Mouse (Mus musculus) kidney, embryonic 15.5 days (tissue): ENCODE results near the gene Ildr2. TPM values are rescaled to one million over a fixed set of nuclear protein-coding genes. Genes with fewer than 3 reads are reported as not detected.
A peak's percentile ranks its signal among the peaks of the same experiment; 100 is the strongest.

Source experiments
- ATAC-seq: fragments of 200-750 bp; cut with Nextera tagmentation; replicated peaks from 2 replicates; pipeline ENCODE4 v1.8.0; 2017; ENCODE audit warnings: moderate TSS enrichment; ENCODE audit not compliant: low FRiP score
- H3K27ac ChIP-seq: fragments of 300-500 bp; sonication (generic); 2 replicates; pipeline ENCODE4 v1.5.1; 2015; ENCODE audit warnings: mild to moderate bottlenecking, inconsistent platforms
- H3K27me3 ChIP-seq: fragments of 300-500 bp; sonication (generic); 2 replicates; pipeline ENCODE4 v1.6.1; 2015; ENCODE audit warnings: inconsistent platforms
- H3K36me3 ChIP-seq: fragments of 300-500 bp; sonication (generic); 2 replicates; pipeline ENCODE4 v1.6.1; 2015; ENCODE audit warnings: inconsistent platforms
- H3K4me1 ChIP-seq: fragments of 300-500 bp; sonication (generic); 2 replicates; pipeline ENCODE4 v1.6.1; 2015; ENCODE audit warnings: inconsistent platforms
- H3K4me2 ChIP-seq: fragments of 300-500 bp; sonication (generic); 2 replicates; pipeline ENCODE4 v1.6.1; 2015; ENCODE audit warnings: moderate library complexity, mild to moderate bottlenecking, inconsistent platforms
- H3K4me3 ChIP-seq: fragments of 300-500 bp; sonication (generic); replicated peaks from 2 replicates; pipeline ENCODE4 v1.5.1; 2015; ENCODE audit warnings: mild to moderate bottlenecking, inconsistent platforms
- H3K9ac ChIP-seq: fragments of 300-500 bp; sonication (generic); 2 replicates; pipeline ENCODE4 v1.6.1; 2015; ENCODE audit warnings: mild to moderate bottlenecking, inconsistent platforms
- H3K9me3 ChIP-seq: fragments of 300-500 bp; sonication (generic); replicated peaks from 2 replicates; pipeline ENCODE4 v1.6.1; 2016; ENCODE audit warnings: inconsistent platforms
- WGBS: fragments of 180-500 bp; shearing (Covaris S2); methylation state at CpG from one replicate; pipeline ENCODE4 v1.1.7; 2015; ENCODE audit warnings: mixed read lengths; 5-methylcytosine and 5-hydroxymethylcytosine counted together
- polyA plus RNA-seq: library from polyadenylated mRNA; unstranded; fragments of >200 nt; fragmentation: Nextera tagmentation; extraction: Ambion mirVana; gene quantifications from 2 replicates; pipeline ENCODE4 v1.2.1, GENCODE M21; 2015

Ildr2 gene
- polyA plus RNA-seq, 1 experiment from 2014 or later: 1.7 TPM

- H3K27ac ChIP-seq: peak overlapping the region; percentile 65
- H3K4me2 ChIP-seq: no peak overlapping the region
- H3K4me3 ChIP-seq: no peak overlapping the region
- no peaks in the 10 kb centered on the region for H3K36me3 ChIP-seq
- no peaks in the 10 kb centered on the region for H3K4me1 ChIP-seq
- H3K9ac ChIP-seq: no peak overlapping the region
- H3K9me3 ChIP-seq: no peaks in the 10 kb centered on the region
- peak; percentile 66 for ATAC-seq
- H3K27me3 ChIP-seq: no peaks in the 10 kb centered on the region
- 78% methylated on average over 7 of the region's 7 CpGs for WGBS
Measured at GRCm38 (mm10) chr1:166266001-166266705, 12.2 kb downstream of the Ildr2 start.

GRCm38 (mm10) chr1:166266918-166267317 lies 13.0 kb downstream of the Ildr2 start:
- 87% methylated on average over 9 of the region's 9 CpGs for WGBS
- H3K27ac ChIP-seq: no peak overlapping the region
- no peak for ATAC-seq
- H3K4me2 ChIP-seq: no peak overlapping the region
- no peaks in the 10 kb centered on the region for H3K9me3 ChIP-seq
- H3K9ac ChIP-seq: no peak overlapping the region
- no peaks in the 10 kb centered on the region for H3K36me3 ChIP-seq
- H3K4me3 ChIP-seq: no peak overlapping the region
- no peaks in the 10 kb centered on the region for H3K27me3 ChIP-seq
- no peaks in the 10 kb centered on the region for H3K4me1 ChIP-seq

GRCm38 (mm10) chr1:166268218-166268617 lies 14.3 kb downstream of the Ildr2 start:
- no peak overlapping the region for H3K4me3 ChIP-seq
- ATAC-seq: no peak

GRCm38 (mm10) chr1:166278786-166279185 lies 24.8 kb downstream of the Ildr2 start:
- WGBS: 45% methylated on average over 2 of the region's 2 CpGs
- ATAC-seq: no peak
- H3K9ac ChIP-seq: no peak overlapping the region
- no peak overlapping the region for H3K27ac ChIP-seq
- no peaks in the 10 kb centered on the region for H3K9me3 ChIP-seq
- peaks cover 29% of the 10 kb centered on the region for H3K4me1 ChIP-seq
- H3K36me3 ChIP-seq: no peaks in the 10 kb centered on the region
- no peaks in the 10 kb centered on the region for H3K27me3 ChIP-seq
- no peak overlapping the region for H3K4me3 ChIP-seq
- no peak overlapping the region for H3K4me2 ChIP-seq

More at GRCm38 (mm10) chr1:166268218-166268617, 14.3 kb downstream of the Ildr2 start:
- Histone ChIP-seq H3K27me3 (no peaks in the 10 kb centered on the region), H3K27ac (no peak overlapping the region), H3K4me2 (no peak overlapping the region), H3K4me1 (no peaks in the 10 kb centered on the region), H3K9ac (no peak overlapping the region), H3K9me3 (no peaks in the 10 kb centered on the region), H3K36me3 (no peaks in the 10 kb centered on the region)
- WGBS: 93% methylated on average over 5 of the region's 5 CpGs

GRCm38 (mm10) chr1:166279580-166280206 lies 25.8 kb downstream of the Ildr2 start:
- ATAC-seq: no peak
- Histone ChIP-seq H3K4me3 (no peak overlapping the region), H3K9me3 (no peaks in the 10 kb centered on the region), H3K9ac (no peak overlapping the region), H3K27ac (no peak overlapping the region), H3K4me1 (peaks cover 29% of the 10 kb centered on the region), H3K27me3 (no peaks in the 10 kb centered on the region; the same call in 1 of the 2 replicates), H3K36me3 (no peaks in the 10 kb centered on the region), H3K4me2 (no peak overlapping the region)
- 54% methylated on average over 9 of the region's 9 CpGs for WGBS

GRCm38 (mm10) chr1:166280566-166280965 lies 26.6 kb downstream of the Ildr2 start:
- H3K27me3 ChIP-seq: peaks cover 4% of the 10 kb centered on the region; the same call in 1 of the 2 replicates
- H3K9me3 ChIP-seq: no peaks in the 10 kb centered on the region
- ATAC-seq: no peak
- H3K4me2 ChIP-seq: no peak overlapping the region
- 21% methylated on average over 1 of the region's 1 CpGs for WGBS
- H3K9ac ChIP-seq: no peak overlapping the region
- H3K4me3 ChIP-seq: no peak overlapping the region
- no peaks in the 10 kb centered on the region for H3K36me3 ChIP-seq
- H3K27ac ChIP-seq: no peak overlapping the region
- H3K4me1 ChIP-seq: peaks cover 29% of the 10 kb centered on the region

GRCm38 (mm10) chr1:166281287-166281686 lies 27.3 kb downstream of the Ildr2 start:
- Histone ChIP-seq H3K36me3 (no peaks in the 10 kb centered on the region), H3K4me2 (no peak overlapping the region), H3K4me1 (peaks cover 29% of the 10 kb centered on the region), H3K9me3 (no peaks in the 10 kb centered on the region), H3K4me3 (no peak overlapping the region), H3K27ac (no peak overlapping the region), H3K9ac (no peak overlapping the region), H3K27me3 (peaks cover 4% of the 10 kb centered on the region; the same call in 1 of the 2 replicates)
- 54% methylated on average over 1 of the region's 1 CpGs for WGBS
- no peak for ATAC-seq

GRCm38 (mm10) chr1:166281836-166282235 lies 27.9 kb downstream of the Ildr2 start:
- no peaks in the 10 kb centered on the region for H3K36me3 ChIP-seq
- WGBS: 58% methylated on average over 3 of the region's 3 CpGs
- no peak overlapping the region for H3K27ac ChIP-seq
- H3K27me3 ChIP-seq: peaks cover 4% of the 10 kb centered on the region; the same call in 1 of the 2 replicates
- ATAC-seq: no peak
- H3K4me1 ChIP-seq: peaks cover 29% of the 10 kb centered on the region
- no peak overlapping the region for H3K9ac ChIP-seq
- H3K4me3 ChIP-seq: no peak overlapping the region
- H3K9me3 ChIP-seq: no peaks in the 10 kb centered on the region
- no peak overlapping the region for H3K4me2 ChIP-seq

- Histone ChIP-seq H3K9ac (no peak overlapping the region), H3K4me1 (peaks cover 29% of the 10 kb centered on the region), H3K4me2 (peak overlapping the region; percentile 62), H3K4me3 (peak overlapping the region; percentile 30), H3K27ac (no peak overlapping the region), H3K27me3 (peaks cover 4% of the 10 kb centered on the region; the same call in 1 of the 2 replicates), H3K9me3 (no peaks in the 10 kb centered on the region), H3K36me3 (no peaks in the 10 kb centered on the region)
- 5% methylated on average over 22 of the region's 22 CpGs for WGBS
- peak; percentile 97 for ATAC-seq
Measured at GRCm38 (mm10) chr1:166282597-166283210, 28.8 kb downstream of the Ildr2 start.

- Histone ChIP-seq H3K9ac (no peak overlapping the region), H3K27ac (no peak overlapping the region), H3K4me3 (no peak overlapping the region), H3K36me3 (no peaks in the 10 kb centered on the region), H3K9me3 (no peaks in the 10 kb centered on the region), H3K27me3 (peaks cover 4% of the 10 kb centered on the region; the same call in 1 of the 2 replicates), H3K4me2 (no peak overlapping the region), H3K4me1 (peaks cover 29% of the 10 kb centered on the region)
- ATAC-seq: no peak
- WGBS: 92% methylated on average over 6 of the region's 6 CpGs
Measured at GRCm38 (mm10) chr1:166283451-166283850, 29.5 kb downstream of the Ildr2 start.

GRCm38 (mm10) chr1:166284390-166284789 lies 30.5 kb downstream of the Ildr2 start:
- no peaks in the 10 kb centered on the region for H3K36me3 ChIP-seq
- H3K4me2 ChIP-seq: no peak overlapping the region
- no peak overlapping the region for H3K27ac ChIP-seq
- no peak overlapping the region for H3K4me3 ChIP-seq
- H3K9ac ChIP-seq: no peak overlapping the region
- H3K4me1 ChIP-seq: peaks cover 29% of the 10 kb centered on the region
- WGBS: 77% methylated on average over 8 of the region's 8 CpGs
- peaks cover 4% of the 10 kb centered on the region; the same call in 1 of the 2 replicates for H3K27me3 ChIP-seq
- no peak for ATAC-seq
- H3K9me3 ChIP-seq: no peaks in the 10 kb centered on the region

- Histone ChIP-seq H3K9me3 (no peaks in the 10 kb centered on the region), H3K9ac (no peak overlapping the region), H3K4me3 (no peak overlapping the region), H3K4me1 (peaks cover 15% of the 10 kb centered on the region), H3K36me3 (no peaks in the 10 kb centered on the region), H3K27me3 (peaks cover 4% of the 10 kb centered on the region; the same call in 1 of the 2 replicates), H3K27ac (no peak overlapping the region), H3K4me2 (no peak overlapping the region)
- WGBS: 84% methylated on average over 9 of the region's 9 CpGs
- ATAC-seq: no peak
Measured at GRCm38 (mm10) chr1:166286231-166286630, 32.3 kb downstream of the Ildr2 start.
